Mouse (Mus musculus) erythroblast, embryonic 14.5 days (primary cell): Measurements from ENCODE around the gene Atoh8. TPM values are rescaled to one million over a fixed set of nuclear protein-coding genes. Genes with fewer than 3 reads are reported as not detected.
A peak's percentile ranks its signal among the peaks of the same experiment; 100 is the strongest.

ENCODE experiments used
- H3K27me3 ChIP-seq: 2 replicates; pipeline ENCODE4 v1.6.1; 2012; ENCODE audit warnings: inconsistent platforms; ENCODE audit not compliant: control insufficient read depth
- H3K36me3 ChIP-seq: 2 replicates; pipeline ENCODE4 v1.6.1; 2012; ENCODE audit warnings: mild to moderate bottlenecking, inconsistent platforms; ENCODE audit not compliant: control insufficient read depth
- H3K4me1 ChIP-seq: 2 replicates; pipeline ENCODE4 v1.6.1; 2012; ENCODE audit warnings: inconsistent platforms; ENCODE audit not compliant: control insufficient read depth
- H3K4me3 ChIP-seq: replicated peaks from 2 replicates; pipeline ENCODE3; 2012; ENCODE audit warnings: moderate library complexity, mild to moderate bottlenecking, inconsistent platforms
- H3K9me3 ChIP-seq: 2 replicates; pipeline ENCODE4 v1.6.1; 2012; ENCODE audit warnings: low read length, inconsistent platforms, mixed read lengths; ENCODE audit not compliant: control insufficient read depth
- GATA1 ChIP-seq: IDR thresholded peaks from 2 replicates; pipeline ENCODE4 v1.6.1; 2012; ENCODE audit warnings: low read length, inconsistent platforms, mixed read lengths
- TAL1 ChIP-seq: IDR thresholded peaks from 3 replicates; pipeline ENCODE4 v1.6.1; 2012; ENCODE audit warnings: low read length, inconsistent platforms, mixed read lengths
- polyA plus RNA-seq: library from polyadenylated mRNA; stranded (reverse); fragments of >175 nt; gene quantifications from 2 replicates; pipeline ENCODE4 v1.2.3, GENCODE M21; 2012

The Atoh8 gene
- polyA plus RNA-seq, 1 experiment = not detected

DNA sequence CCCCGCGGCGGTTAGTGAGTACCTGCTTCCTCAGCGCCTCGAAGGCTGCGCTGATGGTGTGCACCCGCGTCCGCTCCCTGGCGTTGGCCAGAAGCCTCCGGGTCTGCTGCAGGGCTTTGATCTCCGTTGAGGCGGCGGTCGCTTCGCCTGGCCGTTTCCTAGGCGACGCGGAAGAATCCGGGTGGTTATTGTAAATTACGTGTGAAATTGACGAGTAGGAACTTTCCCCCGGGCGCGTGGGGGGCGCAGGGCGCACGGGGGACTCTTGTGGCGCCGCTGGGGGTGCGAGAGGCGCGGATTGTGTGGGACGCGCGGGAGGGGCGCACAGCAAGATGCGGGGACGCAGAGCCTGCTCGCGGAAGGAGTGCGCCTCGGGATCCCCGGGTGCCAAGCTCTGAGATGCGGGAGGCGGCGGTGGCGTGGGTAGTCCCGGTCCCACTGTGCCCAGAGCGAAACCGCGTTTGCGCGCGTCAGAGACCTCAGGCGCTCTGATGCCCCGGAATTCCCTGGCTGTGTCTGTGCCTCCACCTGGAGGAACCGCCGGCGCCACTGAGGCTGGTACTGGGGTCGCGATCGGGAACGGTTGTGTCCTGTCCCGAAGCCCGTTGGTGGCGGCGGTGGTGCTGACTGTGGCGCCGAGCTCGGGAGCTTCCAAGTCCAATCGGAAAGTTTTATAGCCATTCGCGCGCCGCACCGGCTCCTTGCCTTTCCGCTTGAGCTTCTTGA, 842 bp downstream of the Atoh8 start:
- no peaks in the 10 kb centered on the region for H3K36me3 ChIP-seq
- peaks cover 82% of the 10 kb centered on the region for H3K27me3 ChIP-seq
- TF ChIP-seq GATA1 (no peak), TAL1 (no peak)
- H3K4me3 ChIP-seq = peak overlapping the region; percentile 34
- no peaks in the 10 kb centered on the region; the same call in 1 of the 2 replicates for H3K9me3 ChIP-seq
- H3K4me1 ChIP-seq = no peaks in the 10 kb centered on the region; the same call in 1 of the 2 replicates

DNA sequence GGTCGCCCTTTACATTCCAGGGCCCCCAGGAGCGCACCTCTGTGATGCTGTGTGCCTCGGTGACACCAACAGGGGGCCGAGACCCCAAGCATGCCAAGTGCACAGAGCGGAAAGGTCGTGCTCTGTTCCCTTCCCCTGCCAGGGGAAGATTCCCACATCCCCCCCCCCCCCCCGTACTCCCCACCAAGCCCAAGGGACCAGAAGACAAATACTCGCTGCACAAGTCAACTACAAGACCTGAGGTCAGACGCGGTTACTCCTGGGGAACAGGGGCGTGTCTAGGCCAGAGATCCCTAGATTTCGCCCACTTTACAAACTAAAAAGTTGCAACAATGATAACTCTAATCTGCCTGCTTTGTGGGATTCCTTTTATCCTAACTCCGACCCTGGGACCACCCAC, 1.4 kb downstream of the Atoh8 start:
- Histone ChIP-seq H3K36me3 (no peaks in the 10 kb centered on the region), H3K27me3 (peaks cover 76% of the 10 kb centered on the region), H3K9me3 (no peaks in the 10 kb centered on the region; the same call in 1 of the 2 replicates), H3K4me3 (no peak overlapping the region), H3K4me1 (no peaks in the 10 kb centered on the region; the same call in 1 of the 2 replicates)
- TF ChIP-seq TAL1 (no peak), GATA1 (no peak)

DNA sequence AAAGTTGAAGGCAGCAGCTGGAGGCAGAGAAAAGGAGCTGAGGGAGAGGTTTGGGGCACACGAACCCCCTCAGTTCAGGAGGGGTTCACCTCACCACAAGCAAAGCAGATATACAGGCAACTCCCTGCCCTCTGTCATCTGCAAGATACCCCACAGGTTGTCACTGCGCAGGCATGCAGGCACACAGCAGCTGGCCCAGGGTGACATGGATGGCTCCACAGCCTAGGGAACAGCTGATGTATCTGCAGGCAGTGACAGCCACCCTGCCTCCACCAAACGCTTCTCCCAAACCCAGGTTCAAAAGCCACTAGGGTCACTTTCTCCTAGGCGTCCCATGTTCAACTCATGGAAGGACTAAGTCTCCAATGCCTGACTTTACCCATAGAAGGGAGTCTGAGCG, 2.5 kb downstream of the Atoh8 start:
- Histone ChIP-seq H3K36me3 (no peaks in the 10 kb centered on the region), H3K4me3 (no peak overlapping the region), H3K4me1 (no peaks in the 10 kb centered on the region; the same call in 1 of the 2 replicates), H3K9me3 (no peaks in the 10 kb centered on the region; the same call in 1 of the 2 replicates), H3K27me3 (peaks cover 69% of the 10 kb centered on the region)
- TF ChIP-seq TAL1 = no peak
- no peak for TF ChIP-seq GATA1

GRCm38 (mm10) chr6:72232411-72232810, 3.0 kb downstream of the Atoh8 start:
- Histone ChIP-seq H3K4me1 (no peaks in the 10 kb centered on the region; the same call in 1 of the 2 replicates), H3K27me3 (peaks cover 64% of the 10 kb centered on the region), H3K36me3 (no peaks in the 10 kb centered on the region), H3K9me3 (no peaks in the 10 kb centered on the region; the same call in 1 of the 2 replicates), H3K4me3 (no peak overlapping the region)
- TF ChIP-seq GATA1 (no peak), TAL1 (no peak)

DNA sequence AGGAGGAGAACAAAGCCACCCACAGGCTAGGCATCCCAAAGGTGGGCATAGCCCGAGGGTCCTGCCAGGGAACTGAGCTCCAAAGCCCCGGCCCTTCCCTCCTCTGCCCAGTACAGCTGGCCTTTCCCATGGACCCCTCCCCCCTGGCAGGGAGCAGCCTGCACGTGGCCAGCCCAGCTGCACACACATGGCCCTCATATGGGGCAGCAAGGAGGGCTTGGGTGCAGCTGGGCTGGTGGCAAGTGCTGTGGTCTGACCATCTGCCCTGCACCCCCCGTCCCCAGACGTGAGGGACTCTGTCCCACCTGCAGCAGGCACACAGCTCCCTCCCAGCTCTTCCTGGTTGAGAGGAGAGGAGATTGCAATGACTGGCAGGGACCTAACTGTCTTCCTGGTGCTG, 4.5 kb downstream of the Atoh8 start:
- Histone ChIP-seq H3K9me3 (no peaks in the 10 kb centered on the region; the same call in 1 of the 2 replicates), H3K36me3 (no peaks in the 10 kb centered on the region), H3K27me3 (peaks cover 52% of the 10 kb centered on the region), H3K4me3 (no peak overlapping the region), H3K4me1 (no peaks in the 10 kb centered on the region; the same call in 1 of the 2 replicates)
- no peak for TF ChIP-seq TAL1
- TF ChIP-seq GATA1 = no peak

GRCm38 (mm10) chr6:72227665-72228265, 7.6 kb downstream of the Atoh8 start:
- H3K27me3 ChIP-seq = peaks cover 33% of the 10 kb centered on the region
- H3K36me3 ChIP-seq = no peaks in the 10 kb centered on the region
- TF ChIP-seq TAL1 (no peak), GATA1 (no peak)
- H3K9me3 ChIP-seq = no peaks in the 10 kb centered on the region
- H3K4me3 ChIP-seq = no peak overlapping the region
- no peaks in the 10 kb centered on the region for H3K4me1 ChIP-seq

DNA sequence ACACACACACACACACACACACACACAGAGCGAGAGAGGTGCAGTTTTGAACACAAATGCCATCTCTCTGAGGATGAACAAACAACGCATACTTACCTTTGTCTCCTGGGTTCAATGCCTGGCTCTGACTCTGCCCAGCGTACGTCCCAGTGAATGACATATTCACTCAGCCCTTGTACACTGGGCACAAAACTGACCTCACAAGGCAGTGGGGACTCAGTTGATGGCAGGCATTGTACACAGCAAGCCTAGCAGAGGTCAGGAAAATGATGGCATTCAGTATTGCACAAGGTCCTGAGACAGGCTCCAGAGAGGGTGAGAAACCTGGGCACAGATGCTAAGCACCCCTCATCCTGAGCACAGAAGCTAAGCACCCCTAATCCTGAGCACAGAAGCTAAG, 8.4 kb downstream of the Atoh8 start:
- TF ChIP-seq TAL1 (no peak), GATA1 (no peak)
- no peaks in the 10 kb centered on the region for H3K36me3 ChIP-seq
- no peaks in the 10 kb centered on the region for H3K4me1 ChIP-seq
- peaks cover 33% of the 10 kb centered on the region for H3K27me3 ChIP-seq
- no peak overlapping the region for H3K4me3 ChIP-seq
- no peaks in the 10 kb centered on the region for H3K9me3 ChIP-seq

DNA sequence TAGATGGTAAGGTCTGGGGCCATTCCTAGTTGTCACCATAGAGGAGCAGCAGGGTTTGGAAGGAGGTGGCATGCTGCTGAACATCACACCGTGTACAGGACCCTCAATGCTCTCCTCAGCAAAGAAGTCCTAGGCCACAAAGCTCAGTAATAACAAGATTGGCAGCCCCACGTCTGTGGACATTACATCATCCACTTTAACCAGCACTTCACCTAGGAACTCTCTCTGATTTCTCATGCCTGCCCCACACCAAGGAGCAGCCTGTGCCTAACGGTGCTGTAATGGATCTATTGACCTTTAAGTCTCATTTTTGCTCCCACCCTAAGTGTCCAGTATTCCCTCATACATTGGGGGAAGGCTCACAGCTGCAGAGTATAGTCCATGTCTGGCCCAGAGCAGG, 9.7 kb downstream of the Atoh8 start:
- TF ChIP-seq GATA1 (no peak), TAL1 (no peak)
- Histone ChIP-seq H3K9me3 (no peaks in the 10 kb centered on the region), H3K27me3 (peaks cover 39% of the 10 kb centered on the region), H3K4me3 (no peak overlapping the region), H3K4me1 (no peaks in the 10 kb centered on the region), H3K36me3 (no peaks in the 10 kb centered on the region)

DNA sequence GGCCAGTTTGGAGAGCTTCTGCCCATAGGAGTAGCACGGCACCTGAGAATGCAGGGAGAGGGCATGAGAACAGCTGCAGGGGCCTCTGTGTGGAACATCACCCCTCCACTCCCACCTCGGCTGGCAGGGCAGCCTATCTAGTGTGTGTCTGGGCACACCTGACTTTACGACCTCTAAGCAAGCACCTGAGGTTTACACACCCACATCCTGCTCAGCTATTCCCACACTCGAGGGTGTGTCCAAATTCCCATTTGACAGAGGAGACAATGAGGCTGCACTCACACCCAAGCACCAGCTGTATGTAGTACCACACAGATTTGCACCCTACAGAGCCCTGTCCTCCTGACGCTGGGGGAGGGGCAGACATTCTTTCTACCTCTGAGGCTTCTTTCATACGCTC, 11.5 kb downstream of the Atoh8 start:
- no peaks in the 10 kb centered on the region for H3K4me1 ChIP-seq
- no peak overlapping the region for H3K4me3 ChIP-seq
- H3K27me3 ChIP-seq = peaks cover 48% of the 10 kb centered on the region
- H3K9me3 ChIP-seq = no peaks in the 10 kb centered on the region
- TF ChIP-seq GATA1 = no peak
- TF ChIP-seq TAL1 = no peak
- H3K36me3 ChIP-seq = no peaks in the 10 kb centered on the region
